Mouse (Mus musculus): ENCODE data around the gene Arid3b.

GRCm38 (mm10) chr9:57765364-57766351 lies 70.9 kb downstream of the Arid3b start, which contains the start of gene Clk3:
- TF ChIP-seq CTCF (IDR thresholded peaks at IDR 0.05; ENCODE audit: insufficient read depth, low read length), result no peak
- peak; percentile 66; the same call in 1 of the 2 replicates for TF ChIP-seq POLR2A (IDR thresholded peaks at IDR 0.05; ENCODE audit: borderline replicate concordance, extremely low read depth, low read depth, low read length)
